Mouse (Mus musculus): Measurements from ENCODE around the gene Olfml2b.

GRCm38 (mm10) chr1:170647381-170647780 is 3.0 kb downstream of the Olfml2b start:
- TF ChIP-seq CTCF (IDR thresholded peaks at IDR 0.05; ENCODE audit: extremely low read depth, insufficient read depth, low read length) (no peak), POLR2A (IDR thresholded peaks at IDR 0.05; ENCODE audit: extremely low read depth, insufficient read depth, low read length) (no peak)

Data from cortical plate, adult 2 months (tissue).